Mouse (Mus musculus) cortical plate, adult 2 months (tissue): Measurements from ENCODE around the gene Zfp740.

Experiments
- CTCF ChIP-seq: fragments of 200-500 bp; IDR thresholded peaks from 2 replicates; pipeline ENCODE4 v1.5.1; 2011; ENCODE audit warnings: mild to moderate bottlenecking, control low read depth, low read length; ENCODE audit not compliant: insufficient read depth; ENCODE audit errors: extremely low read depth
- POLR2A ChIP-seq: fragments of 200-500 bp; IDR thresholded peaks from 2 replicates; pipeline ENCODE4 v1.6.1; 2011; ENCODE audit warnings: mild to moderate bottlenecking, low read length, control low read depth; ENCODE audit not compliant: insufficient read depth; ENCODE audit errors: extremely low read depth

DNA sequence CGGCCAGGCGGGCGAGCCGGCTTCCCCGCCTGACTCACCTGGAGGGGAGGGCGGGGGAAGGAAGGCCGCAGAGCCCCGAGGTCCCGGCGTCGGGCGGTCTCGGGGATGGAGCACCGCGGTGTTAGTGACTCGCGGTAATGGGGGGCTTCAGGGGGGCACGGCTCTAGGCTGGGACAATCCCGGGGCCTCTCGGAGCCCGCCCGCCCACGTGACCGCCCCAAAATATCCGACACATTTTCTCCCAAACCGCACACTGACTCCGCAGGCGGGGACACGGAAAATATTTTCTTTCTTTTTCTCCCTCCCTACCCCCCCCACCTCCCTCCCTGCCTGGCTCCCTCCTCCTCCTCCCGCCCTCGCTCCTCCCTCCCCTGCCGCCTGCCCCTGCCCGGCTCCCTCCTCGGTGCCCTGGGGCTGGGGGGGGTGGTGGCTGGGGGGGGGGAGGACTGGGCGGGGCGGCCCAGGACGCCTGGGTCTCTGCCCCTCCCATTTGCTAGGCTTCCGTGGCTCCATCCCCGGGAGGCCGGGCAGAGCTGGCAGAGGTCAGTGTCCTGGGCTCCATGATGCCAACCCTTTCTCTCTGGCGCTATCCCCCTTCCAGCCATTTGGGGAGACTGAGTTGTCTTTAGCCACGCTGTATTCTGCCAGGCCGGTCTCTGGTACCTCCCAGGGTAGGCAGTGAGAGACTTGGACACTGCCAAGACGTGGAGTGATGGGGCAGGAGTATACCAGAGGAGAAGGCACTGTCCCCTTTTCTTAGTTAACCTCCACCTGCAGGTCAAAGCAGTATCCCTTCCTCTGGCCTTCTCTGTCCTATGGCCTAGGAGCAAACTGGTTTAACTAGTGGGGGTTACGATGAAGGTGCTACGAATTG, 54.4 kb downstream of the Zfp740 start, which contains the start of gene Rarg:
- no peak for TF ChIP-seq CTCF
- no peak for TF ChIP-seq POLR2A
